Mouse (Mus musculus): ENCODE data around the gene Fgd6.

Fgd6 gene

DNA sequence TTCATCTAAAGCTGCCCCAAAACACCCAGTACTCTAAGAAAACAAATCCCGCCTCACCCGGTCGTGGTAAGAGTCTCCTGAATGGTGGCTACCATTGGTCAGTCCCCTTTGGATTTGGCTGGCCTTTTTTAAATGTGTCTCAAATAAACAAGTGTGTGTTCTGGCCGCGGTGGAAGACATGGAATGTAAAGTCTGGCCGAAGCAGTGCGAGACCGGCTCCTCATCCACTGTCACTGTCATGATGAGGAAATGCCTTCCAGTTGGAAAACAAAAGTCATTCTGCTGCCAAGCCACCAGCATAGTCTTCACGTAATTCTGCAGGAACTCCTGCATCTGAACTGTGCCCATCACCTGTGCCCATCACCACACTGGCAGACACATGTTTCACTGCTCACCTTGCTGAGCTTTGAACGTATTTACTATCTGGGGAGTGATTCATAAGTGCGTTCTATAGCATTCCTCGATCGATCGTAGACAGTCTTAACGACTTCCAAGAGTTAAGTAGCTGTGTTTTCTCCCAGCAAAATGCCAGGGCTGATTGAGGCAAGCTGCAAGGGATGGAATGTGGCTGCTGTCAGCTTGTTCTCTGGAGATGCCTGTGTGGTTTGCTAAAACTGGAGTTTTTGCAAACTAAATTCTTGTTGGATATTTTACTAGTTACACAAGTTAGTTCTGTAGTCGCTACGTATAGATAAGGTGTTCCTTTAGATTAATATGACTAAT is 60.1 kb downstream of the Fgd6 start:
- DNase-seq (ENCODE audit: low spot score in 2 of 2) = no peak

DNA sequence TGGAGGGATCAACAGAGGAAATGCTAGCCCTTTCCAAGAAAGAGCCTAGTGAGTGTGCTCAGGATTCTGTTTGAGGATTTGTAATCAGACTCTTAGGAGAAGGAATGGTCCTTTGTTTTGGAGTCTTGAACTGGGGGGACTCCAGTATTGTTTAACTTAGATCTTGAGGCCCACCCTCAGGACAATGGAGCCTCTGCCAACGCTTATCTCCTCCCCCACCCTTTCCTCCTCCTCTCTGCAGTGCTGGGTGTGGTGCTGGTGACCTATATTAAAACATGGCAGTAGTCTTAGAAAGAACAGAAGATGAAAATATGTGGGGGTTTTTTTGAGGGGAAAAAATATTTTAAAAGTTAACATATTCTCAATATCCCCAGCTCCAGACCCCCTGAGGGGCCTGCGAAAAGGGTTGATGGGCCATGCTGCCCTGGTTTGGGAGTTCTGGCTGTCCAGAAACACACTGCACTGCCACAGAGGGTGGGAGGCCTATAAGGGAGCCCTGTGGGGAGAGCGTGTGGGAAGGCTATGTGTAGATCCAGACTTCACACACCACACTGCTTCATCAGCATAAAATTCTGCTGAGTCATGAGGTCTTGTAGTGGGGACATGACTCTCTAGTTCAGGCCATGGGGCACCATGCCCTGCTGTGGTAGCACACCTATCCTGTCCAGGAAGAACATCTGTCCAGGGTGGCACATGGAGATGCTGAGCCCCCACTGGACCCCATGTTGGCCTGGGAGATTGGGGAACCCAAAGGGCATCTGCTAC is 61.5 kb downstream of the Fgd6 start:
- DNase-seq (ENCODE audit: low spot score in 2 of 2) = no peak

DNA sequence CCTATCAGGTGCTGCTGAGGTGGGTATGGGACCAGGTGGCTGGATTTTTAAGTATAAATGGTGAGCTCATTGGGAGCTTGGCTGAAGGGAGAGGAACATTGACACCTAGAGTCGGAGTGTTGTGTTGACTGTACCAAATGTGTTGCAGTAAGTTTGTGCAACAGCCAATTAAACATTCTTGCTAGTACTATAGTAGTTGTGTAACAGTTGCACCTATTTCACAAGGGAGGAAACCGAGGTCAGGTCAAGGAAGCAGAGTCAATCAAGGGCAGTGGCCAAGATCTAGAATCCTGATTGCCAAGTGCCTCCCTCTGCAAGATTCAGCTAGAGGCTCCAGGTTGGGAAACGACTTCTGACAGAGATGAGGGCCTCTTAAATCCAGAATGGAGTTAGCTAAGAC is 62.3 kb downstream of the Fgd6 start:
- DNase-seq (ENCODE audit: low spot score in 2 of 2) = no peak

DNA sequence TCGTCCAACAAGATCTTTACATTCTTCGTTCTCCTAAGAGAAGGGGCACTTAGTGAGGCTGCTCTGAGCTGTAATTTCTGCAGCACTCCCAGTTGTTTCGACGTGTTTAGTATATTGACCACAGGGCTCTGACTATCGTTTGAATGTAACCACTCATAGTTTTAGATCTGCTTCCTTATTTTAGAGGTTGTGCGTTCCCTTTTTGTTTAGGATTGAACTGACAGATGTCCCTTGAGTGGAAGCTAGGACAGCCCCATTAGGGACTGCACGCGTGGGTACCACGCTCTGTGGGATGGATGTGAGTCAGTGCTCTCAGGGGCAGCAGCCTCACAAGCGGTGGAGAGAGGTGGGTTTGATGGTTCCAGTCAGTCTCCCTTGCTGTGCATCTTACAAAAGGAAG is 69.7 kb downstream of the Fgd6 start:
- no peak for DNase-seq (ENCODE audit: low spot score in 2 of 2)

DNA sequence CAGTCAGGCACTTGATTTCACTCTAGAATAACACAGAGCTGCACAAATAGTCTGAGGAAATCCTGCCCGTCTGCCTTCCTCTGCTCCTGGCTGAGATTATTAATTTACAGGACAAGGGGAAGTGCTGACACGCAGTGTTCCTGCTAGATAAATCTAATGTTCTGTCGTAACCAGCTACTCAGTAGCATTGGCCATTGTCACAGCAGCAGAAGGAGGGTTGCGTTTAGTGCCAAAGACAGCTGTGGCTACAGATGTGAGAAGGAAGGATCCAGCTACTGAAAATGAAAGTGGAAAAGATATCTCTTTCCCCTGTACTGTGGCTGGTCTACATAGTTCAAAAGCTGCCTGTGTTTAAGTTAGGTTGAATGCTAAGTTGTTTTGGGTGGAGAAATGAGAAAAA is 71.4 kb downstream of the Fgd6 start:
- DNase-seq (ENCODE audit: low spot score in 2 of 2) = peak; percentile 61 to 79

DNA sequence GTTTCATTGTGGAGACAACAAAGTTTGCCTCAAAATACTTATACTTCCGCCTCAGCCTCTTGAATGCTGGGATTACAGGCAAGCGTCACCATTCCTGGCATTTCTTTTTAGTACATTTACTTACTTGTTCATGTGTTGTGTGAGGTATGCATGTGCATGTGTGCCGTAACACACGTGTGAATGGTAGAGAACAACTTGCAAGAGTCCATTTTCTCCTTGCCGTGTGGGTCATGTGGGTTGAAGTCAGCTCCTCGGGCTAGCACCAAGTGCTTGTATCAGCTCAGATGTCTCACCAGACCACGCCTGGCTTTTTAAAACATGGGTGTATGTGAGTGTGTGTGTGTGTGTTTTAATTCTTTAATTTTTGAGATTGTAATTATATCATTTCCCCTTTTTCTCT is 71.8 kb downstream of the Fgd6 start:
- no peak for DNase-seq (ENCODE audit: low spot score in 2 of 2)

DNA sequence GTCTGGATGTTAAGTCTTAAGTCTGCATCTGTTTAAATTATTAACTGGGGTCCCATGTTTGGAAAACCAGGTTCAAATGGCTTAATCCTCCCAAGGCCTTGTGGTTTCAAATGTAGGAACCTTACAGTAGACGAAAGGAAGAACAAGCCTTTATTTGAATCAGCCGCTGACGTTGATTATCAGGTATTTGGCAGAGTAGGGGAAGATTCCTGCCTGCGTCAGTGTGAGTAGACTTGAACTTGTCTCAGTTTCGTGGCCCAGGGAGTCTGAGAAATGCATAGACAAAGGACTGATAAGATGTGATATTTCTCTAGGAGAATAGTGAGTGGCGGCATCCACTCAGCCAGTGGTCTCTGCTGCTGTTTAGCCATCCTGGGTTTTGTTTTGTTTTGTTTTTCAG is 73.0 kb downstream of the Fgd6 start:
- DNase-seq (ENCODE audit: low spot score in 2 of 2) = no peak

GRCm38 (mm10) chr10:94110834-94111754 is 75.3 kb downstream of the Fgd6 start:
- DNase-seq (ENCODE audit: low spot score in 2 of 2) = no peak

- no peak for DNase-seq (ENCODE audit: low spot score in 2 of 2)
These were observed 76.4 kb downstream of the Fgd6 start for GRCm38 (mm10) chr10:94112207-94112606.

GRCm38 (mm10) chr10:94115893-94116599 is 80.2 kb downstream of the Fgd6 start:
- DNase-seq (ENCODE audit: low spot score in 2 of 2) = peak; percentile 65 to 83

GRCm38 (mm10) chr10:94116781-94117340 is 81.1 kb downstream of the Fgd6 start:
- no peak for DNase-seq (ENCODE audit: low spot score in 2 of 2)

DNA sequence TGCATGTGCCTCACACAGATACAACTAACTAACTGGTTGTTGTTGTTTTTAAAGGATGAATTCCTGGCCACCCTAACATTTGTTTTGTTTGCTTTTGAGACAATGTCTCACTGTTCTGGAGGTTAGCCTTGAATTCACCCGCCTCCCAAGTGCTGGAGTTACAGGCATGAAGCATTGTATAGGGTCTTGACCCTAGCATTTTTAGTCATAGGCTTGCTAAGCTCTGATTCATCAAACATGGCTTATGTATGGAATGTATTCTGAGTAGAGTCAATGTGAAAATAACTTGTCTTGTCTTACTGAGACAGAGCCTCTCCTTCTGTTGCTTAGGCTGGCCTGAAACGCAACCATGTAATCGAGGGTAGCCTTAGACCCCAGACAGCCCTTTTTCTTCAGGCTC is 82.1 kb downstream of the Fgd6 start:
- DNase-seq (ENCODE audit: low spot score in 2 of 2) = no peak

DNA sequence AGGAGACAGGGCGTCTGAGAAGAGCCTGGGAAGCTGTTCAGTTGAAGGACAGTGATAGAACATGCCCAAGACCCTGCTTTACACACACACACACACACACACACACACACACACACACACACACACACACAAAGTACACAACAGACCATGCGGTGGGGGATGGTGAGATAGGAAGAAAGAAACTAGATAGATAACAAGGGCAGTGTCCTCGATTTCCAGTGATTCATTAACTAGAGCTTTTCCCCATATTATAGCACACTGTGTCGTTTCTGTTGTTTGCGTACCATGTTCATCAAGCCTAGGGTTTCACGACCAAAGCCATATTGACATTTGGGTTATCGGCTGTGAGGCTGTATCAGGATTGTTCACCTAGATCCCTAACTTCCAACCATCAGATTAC is 83.2 kb downstream of the Fgd6 start:
- no peak for DNase-seq (ENCODE audit: low spot score in 2 of 2)

- DNase-seq (ENCODE audit: low spot score in 2 of 2) = no peak
These were observed 84.9 kb downstream of the Fgd6 start for GRCm38 (mm10) chr10:94120676-94121075.

DNA sequence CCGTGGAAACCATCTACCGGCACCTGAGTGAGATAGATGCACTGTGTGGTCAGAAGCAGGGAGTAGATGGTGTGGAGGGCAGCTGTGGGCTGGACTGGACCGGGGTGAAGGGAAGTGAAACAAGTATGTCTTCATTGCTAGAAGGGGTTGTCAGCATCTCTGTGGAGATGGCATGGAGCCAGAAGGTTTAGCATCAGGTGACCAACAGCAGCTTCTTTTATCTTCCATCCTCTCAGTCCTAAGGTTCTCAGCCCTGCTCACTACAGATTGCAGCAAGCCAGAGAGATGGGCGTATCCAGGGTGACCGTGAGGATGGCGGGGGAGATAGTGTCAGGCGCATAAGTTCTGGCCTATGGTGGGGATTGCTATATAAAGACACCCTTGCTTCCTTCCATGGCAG is 86.8 kb downstream of the Fgd6 start:
- peak; percentile 35 to 38 for DNase-seq (ENCODE audit: low spot score in 2 of 2)

DNA sequence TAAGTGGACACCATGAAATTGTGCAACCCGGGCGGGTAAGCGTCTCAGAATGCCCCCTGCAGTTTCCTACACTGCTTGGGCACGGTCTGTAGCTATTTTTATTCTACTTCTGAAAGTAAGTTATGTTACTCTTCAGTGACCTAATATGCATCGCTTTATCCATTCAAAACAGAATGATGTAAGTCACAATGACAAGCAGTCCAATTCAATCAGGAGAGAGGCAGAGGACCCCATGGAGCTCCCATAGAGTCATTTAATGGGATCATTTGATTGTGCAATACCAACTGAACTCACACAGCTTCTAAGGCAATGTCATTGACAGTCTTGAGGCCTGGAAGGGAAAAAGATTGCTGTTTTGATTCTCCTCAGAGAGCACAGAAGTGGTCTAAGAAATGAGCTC is 87.8 kb downstream of the Fgd6 start:
- DNase-seq (ENCODE audit: low spot score in 2 of 2) = no peak

- DNase-seq (ENCODE audit: low spot score in 2 of 2) = no peak
These were observed 88.6 kb downstream of the Fgd6 start for GRCm38 (mm10) chr10:94124376-94124775.

DNA sequence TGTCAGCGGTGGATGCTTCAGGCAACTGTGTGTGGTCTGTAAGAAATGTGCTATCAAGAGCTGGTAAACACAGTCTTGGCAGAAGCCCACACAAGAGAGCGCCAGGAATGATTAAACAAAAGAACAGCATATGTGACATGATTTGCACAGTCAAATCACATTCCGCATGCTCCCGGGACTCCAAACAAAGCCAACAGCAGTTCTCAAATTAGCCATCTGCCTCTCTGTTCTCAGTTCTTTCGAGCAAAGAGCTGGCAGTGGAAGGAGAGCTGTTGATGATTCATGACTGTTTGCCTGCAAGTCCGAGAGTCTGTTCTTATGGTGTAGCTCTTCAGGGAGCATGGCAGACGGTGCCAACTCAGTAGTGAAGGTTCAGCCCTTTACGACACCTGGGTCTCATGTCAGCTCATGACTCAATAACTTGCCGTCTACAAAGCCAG is 93.9 kb downstream of the Fgd6 start:
- peak in 1 of 2 experiments; percentile 25 for DNase-seq (ENCODE audit: low spot score in 2 of 2)

GRCm38 (mm10) chr10:94133081-94133480 is 97.3 kb downstream of the Fgd6 start:
- DNase-seq (ENCODE audit: low spot score in 2 of 2) = no peak

GRCm38 (mm10) chr10:94133674-94134073 is 97.9 kb downstream of the Fgd6 start:
- no peak for DNase-seq (ENCODE audit: low spot score in 2 of 2)
